Mouse (Mus musculus) MEL (cell line): ENCODE data around the gene Col6a1.
A peak's percentile ranks its signal among the peaks of the same experiment; 100 is the strongest.

Experiments used
- CTCF ChIP-seq, 3 experiments: IDR thresholded peaks in 2 of 3; conservative IDR thresholded peaks in 1 of 3; 2 replicates each; pipeline ENCODE4 v1.5.1; 2011 to 2012; ENCODE audit warnings: low read length in 3 of 3, low read depth in 2 of 3, mild to moderate bottlenecking in 2 of 3, improper control_type of control experiment in 1 of 3, inconsistent platforms in 1 of 3, mixed read lengths in 1 of 3, moderate library complexity in 1 of 3; ENCODE audit not compliant: control insufficient read depth in 1 of 3, insufficient read depth in 1 of 3, poor library complexity in 1 of 3, severe bottlenecking in 1 of 3
- E2F4 ChIP-seq: IDR thresholded peaks from 2 replicates; pipeline ENCODE4 v1.6.1; 2011; ENCODE audit warnings: low read depth, low read length, improper control_type of control experiment, borderline replicate concordance
- MAX ChIP-seq: IDR thresholded peaks from 2 replicates; pipeline ENCODE4 v1.6.1; 2011; ENCODE audit warnings: low read length, improper control_type of control experiment
- MXI1 ChIP-seq: IDR thresholded peaks from 2 replicates; pipeline ENCODE4 v1.6.1; 2011; ENCODE audit warnings: mild to moderate bottlenecking, low read depth, low read length, improper control_type of control experiment
- POLR2A ChIP-seq, 2 experiments: IDR thresholded peaks; 2 replicates each; pipeline ENCODE4 v1.6.1; 2011 to 2012; ENCODE audit warnings: low read length in 2 of 2, mild to moderate bottlenecking in 2 of 2, control low read depth in 1 of 2, improper control_type of control experiment in 1 of 2, low read depth in 1 of 2, moderate library complexity in 1 of 2; ENCODE audit not compliant: control insufficient read depth in 1 of 2, insufficient read depth in 1 of 2, poor library complexity in 1 of 2
- SMC3 ChIP-seq: IDR thresholded peaks from 2 replicates; pipeline ENCODE4 v1.6.1; 2011; ENCODE audit warnings: low read depth, low read length, improper control_type of control experiment
- TAL1 ChIP-seq: IDR thresholded peaks from 2 replicates; pipeline ENCODE4 v1.6.1; 2012; ENCODE audit warnings: mild to moderate bottlenecking, inconsistent platforms, low read length, moderate library complexity, mixed read lengths
- ZMIZ1 ChIP-seq: IDR thresholded peaks from 2 replicates; pipeline ENCODE4 v1.6.1; 2012; ENCODE audit warnings: low read depth, mild to moderate bottlenecking, inconsistent platforms, low read length, improper control_type of control experiment, moderate library complexity
- ZNF384 ChIP-seq: IDR thresholded peaks from 2 replicates; pipeline ENCODE4 v1.6.1; 2012; ENCODE audit warnings: low read depth, mild to moderate bottlenecking, inconsistent platforms, low read length, improper control_type of control experiment

GRCm38 (mm10) chr10:76734979-76735378 is 9.0 kb upstream of the Col6a1 start:
- TF ChIP-seq POLR2A (IDR thresholded peaks at IDR 0.05; ENCODE audit: control insufficient read depth in 1 of 2, insufficient read depth in 1 of 2, low read depth in 1 of 2, low read length in 2 of 2, poor library complexity in 1 of 2) (no peak), CTCF (IDR thresholded peaks at IDR 0.05 in 2 of 3, conservative IDR thresholded peaks at IDR 0.05 in 1 of 3; ENCODE audit: control insufficient read depth in 1 of 3, insufficient read depth in 1 of 3, low read depth in 2 of 3, low read length in 3 of 3, poor library complexity in 1 of 3, severe bottlenecking in 1 of 3) (peak; percentile 85 to 99 (median 95)), MXI1 (peak; percentile 37; the same call in 1 of the 2 replicates), E2F4 (no peak), ZNF384 (no peak), TAL1 (peak; percentile 32), MAX (peak; percentile 39; the same call in 1 of the 2 replicates), SMC3 (peak; percentile 82), ZMIZ1 (no peak)
